Mouse (Mus musculus): ENCODE data around the gene Gm9833.

DNA sequence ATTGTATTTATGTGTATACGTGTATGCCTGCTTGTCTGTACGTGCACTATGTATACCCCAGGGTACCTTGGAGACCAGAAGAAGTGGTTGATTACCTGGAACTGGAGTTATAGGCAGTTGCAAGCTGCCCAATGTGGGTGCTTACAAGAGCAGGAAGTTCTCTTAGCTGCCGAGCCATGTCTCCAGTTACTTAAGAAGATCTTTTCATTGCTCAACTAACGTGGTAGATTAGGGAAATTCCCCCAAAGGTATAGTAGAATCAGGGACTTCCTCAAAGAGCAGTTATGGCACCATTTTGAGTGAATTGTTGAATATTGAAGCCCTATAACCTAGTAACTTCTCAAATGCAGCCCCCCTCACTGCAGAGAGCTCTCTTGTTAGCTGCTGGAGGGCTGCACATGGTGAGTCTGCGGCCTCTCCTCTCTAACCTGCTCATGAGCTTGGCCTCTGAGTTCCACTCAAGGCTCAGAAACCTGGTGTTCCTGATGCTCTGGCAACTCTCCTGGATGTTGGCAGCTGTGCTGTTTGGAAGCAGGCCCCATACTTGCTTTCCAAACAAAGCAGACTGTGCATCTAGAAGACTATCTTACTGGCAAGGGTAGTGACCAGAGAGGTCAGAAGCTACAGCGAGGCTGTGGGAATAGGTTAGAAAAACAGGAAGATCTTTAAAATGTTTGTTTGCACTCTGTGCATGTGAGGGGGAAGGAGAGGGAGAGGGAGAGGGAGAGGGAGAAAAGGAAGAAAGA, 10.6 kb upstream of the Gm9833 start:
- no peak for TF ChIP-seq CTCF (IDR thresholded peaks at IDR 0.05; ENCODE audit: control insufficient read depth, insufficient read depth, insufficient replicate concordance, low read depth, low read length)
- no peak for TF ChIP-seq POLR2A (IDR thresholded peaks at IDR 0.05; ENCODE audit: control insufficient read depth, low read depth, low read length)
